Mouse (Mus musculus): ENCODE measurements around the gene Gpr176. TPM values are rescaled to one million over a fixed set of nuclear protein-coding genes. Genes with fewer than 3 reads are reported as not detected.

Gene Gpr176
- polyA plus RNA-seq, 1 experiment from 2014 or later: 0.23 TPM

DNA sequence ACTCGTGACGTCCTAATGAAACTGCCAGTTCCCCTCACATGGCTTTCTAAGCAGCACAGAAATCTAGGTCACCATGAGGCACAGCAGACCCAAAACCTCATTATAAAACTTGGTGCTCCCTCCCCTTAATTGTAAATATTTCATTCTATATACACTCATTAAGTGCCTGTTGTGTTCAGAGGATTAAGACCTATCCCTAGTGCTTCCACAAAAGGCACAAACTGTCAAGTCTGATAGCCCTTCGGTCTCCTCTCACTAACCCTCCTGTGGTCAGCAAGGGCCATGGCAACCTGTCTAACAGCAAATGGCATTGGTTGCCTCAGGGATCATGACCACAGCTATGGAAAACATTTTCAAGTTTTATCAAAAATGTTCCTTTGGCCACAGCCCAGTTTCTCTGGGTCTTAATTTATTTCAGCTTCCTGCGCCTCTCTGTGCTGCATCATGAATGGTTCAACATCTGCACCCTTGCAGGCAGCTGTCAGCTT, 19.3 kb downstream of the Gpr176 start:
- Histone ChIP-seq H3K27me3 (ENCODE audit: control insufficient read depth, insufficient read depth, low read length) (no peaks in the 10 kb centered on the region), H3K9ac (ENCODE audit: low read length) (no peak overlapping the region), H3K9me3 (ENCODE audit: control insufficient read depth, low read length) (no peaks in the 10 kb centered on the region), H3K4me1 (replicated peaks; ENCODE audit: control insufficient read depth, insufficient read depth, low read length) (no peaks in the 10 kb centered on the region; the same call in none of the 2 replicates), H3K4me3 (ENCODE audit: low read depth, low read length) (no peak overlapping the region), H3K4me2 (ENCODE audit: low read depth, low read length, severe bottlenecking) (no peak overlapping the region), H3K27ac (ENCODE audit: low read depth, low read length) (no peak overlapping the region), H3K36me3 (ENCODE audit: control insufficient read depth, insufficient read depth, low read length) (no peaks in the 10 kb centered on the region)
- no peak for ATAC-seq (replicated peaks; ENCODE audit: low FRiP score)
- 47% methylated on average over 4 of the region's 4 CpGs for WGBS
- DNase-seq (ENCODE audit: low spot score): no peak

DNA sequence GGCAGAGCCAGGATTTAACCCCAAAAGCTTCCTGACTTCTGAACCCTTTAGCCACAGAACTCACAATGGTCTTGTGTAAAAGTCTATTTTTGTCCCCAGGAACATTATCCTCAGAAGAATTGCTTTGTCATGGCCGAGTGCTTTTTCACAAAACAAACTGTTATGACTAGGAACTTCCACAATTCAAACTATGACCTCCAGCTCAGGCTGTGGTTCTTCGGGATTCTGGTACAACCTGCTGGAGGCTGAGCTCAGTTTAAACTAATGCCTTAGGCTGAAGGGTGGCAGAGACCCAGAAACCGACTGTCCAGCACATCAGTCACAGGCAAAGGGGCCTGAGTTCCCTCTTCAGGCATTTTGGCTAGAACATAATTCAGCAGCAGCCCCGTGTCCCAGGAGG, 19.7 kb downstream of the Gpr176 start:
- Histone ChIP-seq H3K27me3 (ENCODE audit: control insufficient read depth, insufficient read depth, low read length) (no peaks in the 10 kb centered on the region), H3K36me3 (ENCODE audit: control insufficient read depth, insufficient read depth, low read length) (no peaks in the 10 kb centered on the region), H3K4me1 (replicated peaks; ENCODE audit: control insufficient read depth, insufficient read depth, low read length) (no peaks in the 10 kb centered on the region; the same call in none of the 2 replicates), H3K27ac (ENCODE audit: low read depth, low read length) (no peak overlapping the region), H3K4me2 (ENCODE audit: low read depth, low read length, severe bottlenecking) (no peak overlapping the region), H3K4me3 (ENCODE audit: low read depth, low read length) (no peak overlapping the region), H3K9me3 (ENCODE audit: control insufficient read depth, low read length) (no peaks in the 10 kb centered on the region), H3K9ac (ENCODE audit: low read length) (no peak overlapping the region)
- no peak for DNase-seq (ENCODE audit: low spot score)
- 38% methylated on average over 4 of the region's 4 CpGs for WGBS
- no peak for ATAC-seq (replicated peaks; ENCODE audit: low FRiP score)

- Histone ChIP-seq H3K27me3 (ENCODE audit: control insufficient read depth, insufficient read depth, low read length) (no peaks in the 10 kb centered on the region), H3K9me3 (ENCODE audit: control insufficient read depth, low read length) (no peaks in the 10 kb centered on the region), H3K4me2 (ENCODE audit: low read depth, low read length, severe bottlenecking) (no peak overlapping the region), H3K27ac (ENCODE audit: low read depth, low read length) (no peak overlapping the region), H3K4me1 (replicated peaks; ENCODE audit: control insufficient read depth, insufficient read depth, low read length) (peaks cover 4% of the 10 kb centered on the region; the same call in 1 of the 2 replicates), H3K4me3 (ENCODE audit: low read depth, low read length) (no peak overlapping the region), H3K36me3 (ENCODE audit: control insufficient read depth, insufficient read depth, low read length) (no peaks in the 10 kb centered on the region), H3K9ac (ENCODE audit: low read length) (no peak overlapping the region)
- DNase-seq (ENCODE audit: low spot score) (no peak), ATAC-seq (replicated peaks; ENCODE audit: low FRiP score) (no peak)
- 24% methylated on average over 1 of the region's 1 CpGs for WGBS
These were observed 27.7 kb downstream of the Gpr176 start for GRCm38 (mm10) chr2:118345535-118345934.

GRCm38 (mm10) chr2:118343897-118344296, 29.3 kb downstream of the Gpr176 start:
- no peak for ATAC-seq (replicated peaks; ENCODE audit: low FRiP score)
- WGBS: 75% methylated on average over 3 of the region's 3 CpGs
- Histone ChIP-seq H3K9ac (ENCODE audit: low read length) (no peak overlapping the region), H3K4me1 (replicated peaks; ENCODE audit: control insufficient read depth, insufficient read depth, low read length) (peaks cover 4% of the 10 kb centered on the region; the same call in 1 of the 2 replicates), H3K4me2 (ENCODE audit: low read depth, low read length, severe bottlenecking) (no peak overlapping the region), H3K9me3 (ENCODE audit: control insufficient read depth, low read length) (no peaks in the 10 kb centered on the region), H3K27me3 (ENCODE audit: control insufficient read depth, insufficient read depth, low read length) (no peaks in the 10 kb centered on the region), H3K27ac (ENCODE audit: low read depth, low read length) (no peak overlapping the region), H3K36me3 (ENCODE audit: control insufficient read depth, insufficient read depth, low read length) (no peaks in the 10 kb centered on the region), H3K4me3 (ENCODE audit: low read depth, low read length) (no peak overlapping the region)
- DNase-seq (ENCODE audit: low spot score): no peak

- no peak for ATAC-seq (replicated peaks; ENCODE audit: low FRiP score)
- Histone ChIP-seq H3K36me3 (ENCODE audit: control insufficient read depth, insufficient read depth, low read length) (no peaks in the 10 kb centered on the region), H3K9ac (ENCODE audit: low read length) (no peak overlapping the region), H3K4me3 (ENCODE audit: low read depth, low read length) (no peak overlapping the region), H3K4me2 (ENCODE audit: low read depth, low read length, severe bottlenecking) (no peak overlapping the region), H3K27me3 (ENCODE audit: control insufficient read depth, insufficient read depth, low read length) (no peaks in the 10 kb centered on the region), H3K27ac (ENCODE audit: low read depth, low read length) (no peak overlapping the region), H3K9me3 (ENCODE audit: control insufficient read depth, low read length) (no peaks in the 10 kb centered on the region), H3K4me1 (replicated peaks; ENCODE audit: control insufficient read depth, insufficient read depth, low read length) (peaks cover 4% of the 10 kb centered on the region; the same call in 1 of the 2 replicates)
- WGBS: 85% methylated on average over 7 of the region's 7 CpGs
- no peak for DNase-seq (ENCODE audit: low spot score)
These were observed 31.9 kb downstream of the Gpr176 start for GRCm38 (mm10) chr2:118341295-118341694.

GRCm38 (mm10) chr2:118336084-118336483, 37.1 kb downstream of the Gpr176 start:
- Histone ChIP-seq H3K4me1 (replicated peaks; ENCODE audit: control insufficient read depth, insufficient read depth, low read length) (no peaks in the 10 kb centered on the region), H3K36me3 (ENCODE audit: control insufficient read depth, insufficient read depth, low read length) (no peaks in the 10 kb centered on the region), H3K9me3 (ENCODE audit: control insufficient read depth, low read length) (no peaks in the 10 kb centered on the region), H3K9ac (ENCODE audit: low read length) (no peak overlapping the region), H3K4me3 (ENCODE audit: low read depth, low read length) (no peak overlapping the region), H3K27me3 (ENCODE audit: control insufficient read depth, insufficient read depth, low read length) (no peaks in the 10 kb centered on the region), H3K27ac (ENCODE audit: low read depth, low read length) (no peak overlapping the region), H3K4me2 (ENCODE audit: low read depth, low read length, severe bottlenecking) (no peak overlapping the region)
- DNase-seq (ENCODE audit: low spot score) (no peak), ATAC-seq (replicated peaks; ENCODE audit: low FRiP score) (no peak)
- WGBS: 52% methylated on average over 2 of the region's 2 CpGs

GRCm38 (mm10) chr2:118322663-118323062, 50.6 kb downstream of the Gpr176 start:
- no peak for ATAC-seq (replicated peaks; ENCODE audit: low FRiP score)
- H3K4me1 ChIP-seq (replicated peaks; ENCODE audit: control insufficient read depth, insufficient read depth, low read length): peaks cover 9% of the 10 kb centered on the region
- no peak for DNase-seq (ENCODE audit: low spot score)
- no peak overlapping the region for H3K9ac ChIP-seq (ENCODE audit: low read length)
- no peaks in the 10 kb centered on the region for H3K36me3 ChIP-seq (ENCODE audit: control insufficient read depth, insufficient read depth, low read length)
- H3K4me2 ChIP-seq (ENCODE audit: low read depth, low read length, severe bottlenecking): no peak overlapping the region
- WGBS: 61% methylated on average over 4 of the region's 5 CpGs
- H3K27ac ChIP-seq (ENCODE audit: low read depth, low read length): no peak overlapping the region
- no peaks in the 10 kb centered on the region for H3K9me3 ChIP-seq (ENCODE audit: control insufficient read depth, low read length)
- no peak overlapping the region for H3K4me3 ChIP-seq (ENCODE audit: low read depth, low read length)
- no peaks in the 10 kb centered on the region for H3K27me3 ChIP-seq (ENCODE audit: control insufficient read depth, insufficient read depth, low read length)

DNA sequence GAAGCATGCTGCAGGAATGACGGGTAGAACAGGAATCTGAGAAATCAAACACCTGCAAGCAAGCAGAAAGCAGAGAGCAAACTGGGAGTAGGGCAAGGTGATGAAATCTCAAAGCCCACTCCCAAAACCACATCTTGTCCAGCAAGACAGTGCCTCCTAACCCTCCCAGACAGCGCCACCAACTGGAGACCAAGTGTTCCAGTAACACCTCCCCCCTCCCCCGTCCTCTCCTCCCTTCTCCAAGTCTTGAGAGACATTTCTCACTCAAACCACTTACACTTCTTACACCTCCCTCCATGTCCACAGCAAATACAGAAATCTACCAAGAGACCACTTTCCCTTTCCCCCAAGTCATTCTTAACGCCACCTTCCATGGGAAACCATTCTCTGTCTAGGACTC, 51.4 kb downstream of the Gpr176 start:
- ATAC-seq (replicated peaks; ENCODE audit: low FRiP score): no peak
- Histone ChIP-seq H3K4me3 (ENCODE audit: low read depth, low read length) (no peak overlapping the region), H3K27ac (ENCODE audit: low read depth, low read length) (no peak overlapping the region), H3K9ac (ENCODE audit: low read length) (no peak overlapping the region), H3K9me3 (ENCODE audit: control insufficient read depth, low read length) (no peaks in the 10 kb centered on the region), H3K4me2 (ENCODE audit: low read depth, low read length, severe bottlenecking) (no peak overlapping the region), H3K27me3 (ENCODE audit: control insufficient read depth, insufficient read depth, low read length) (no peaks in the 10 kb centered on the region), H3K4me1 (replicated peaks; ENCODE audit: control insufficient read depth, insufficient read depth, low read length) (peaks cover 9% of the 10 kb centered on the region), H3K36me3 (ENCODE audit: control insufficient read depth, insufficient read depth, low read length) (no peaks in the 10 kb centered on the region)
- WGBS: 77% methylated on average over 4 of the region's 4 CpGs
- DNase-seq (ENCODE audit: low spot score): no peak

GRCm38 (mm10) chr2:118321094-118321493, 52.1 kb downstream of the Gpr176 start:
- no peak overlapping the region for H3K27ac ChIP-seq (ENCODE audit: low read depth, low read length)
- ATAC-seq (replicated peaks; ENCODE audit: low FRiP score) (no peak), DNase-seq (ENCODE audit: low spot score) (no peak)
- 87% methylated on average over 4 of the region's 4 CpGs for WGBS
- H3K9ac ChIP-seq (ENCODE audit: low read length): no peak overlapping the region
- H3K27me3 ChIP-seq (ENCODE audit: control insufficient read depth, insufficient read depth, low read length): no peaks in the 10 kb centered on the region
- H3K4me3 ChIP-seq (ENCODE audit: low read depth, low read length): no peak overlapping the region
- no peak overlapping the region for H3K4me2 ChIP-seq (ENCODE audit: low read depth, low read length, severe bottlenecking)
- H3K9me3 ChIP-seq (ENCODE audit: control insufficient read depth, low read length): no peaks in the 10 kb centered on the region
- peaks cover 9% of the 10 kb centered on the region for H3K4me1 ChIP-seq (replicated peaks; ENCODE audit: control insufficient read depth, insufficient read depth, low read length)
- H3K36me3 ChIP-seq (ENCODE audit: control insufficient read depth, insufficient read depth, low read length): no peaks in the 10 kb centered on the region
